Mouse (Mus musculus): ENCODE measurements at regions not wholly inside any gene's neighbourhood (a gene's known extent, or its start where the extent isn't known, plus 50 kb on each side); places are given as distances from the start of the nearest gene placed in this dataset.

- Histone ChIP-seq H3K9me3 (no peaks in the 10 kb centered on the region), H3K4me1 (replicated peaks) (no peaks in the 10 kb centered on the region), H3K4me2 (no peak overlapping the region), H3K27me3 (no peaks in the 10 kb centered on the region), H3K4me3 (no peak overlapping the region), H3K27ac (replicated peaks) (no peak overlapping the region), H3K9ac (no peak overlapping the region), H3K36me3 (no peaks in the 10 kb centered on the region)
- ATAC-seq (ENCODE audit: low FRiP score, low read depth) = no peak
- WGBS = 91% methylated on average over 1 of the region's 1 CpGs
These were observed 133.9 kb upstream of the Ahr start for GRCm38 (mm10) chr12:35668716-35669115.

GRCm38 (mm10) chr12:35667705-35668104, 132.9 kb upstream of the Ahr start:
- no peak overlapping the region for H3K27ac ChIP-seq (replicated peaks)
- WGBS = 88% methylated on average over 3 of the region's 3 CpGs
- no peaks in the 10 kb centered on the region for H3K36me3 ChIP-seq
- H3K27me3 ChIP-seq = no peaks in the 10 kb centered on the region
- H3K4me3 ChIP-seq = no peak overlapping the region
- H3K9me3 ChIP-seq = no peaks in the 10 kb centered on the region
- H3K4me2 ChIP-seq = no peak overlapping the region
- H3K4me1 ChIP-seq (replicated peaks) = no peaks in the 10 kb centered on the region
- no peak for ATAC-seq (ENCODE audit: low FRiP score, low read depth)
- no peak overlapping the region for H3K9ac ChIP-seq

GRCm38 (mm10) chr12:35667218-35667617, 132.4 kb upstream of the Ahr start:
- Histone ChIP-seq H3K9ac (no peak overlapping the region), H3K27me3 (no peaks in the 10 kb centered on the region), H3K27ac (replicated peaks) (no peak overlapping the region), H3K4me1 (replicated peaks) (no peaks in the 10 kb centered on the region), H3K36me3 (no peaks in the 10 kb centered on the region), H3K4me3 (no peak overlapping the region), H3K4me2 (no peak overlapping the region), H3K9me3 (no peaks in the 10 kb centered on the region)
- no peak for ATAC-seq (ENCODE audit: low FRiP score, low read depth)

- Histone ChIP-seq H3K4me3 (no peak overlapping the region), H3K36me3 (no peaks in the 10 kb centered on the region), H3K27ac (replicated peaks) (no peak overlapping the region), H3K9me3 (no peaks in the 10 kb centered on the region), H3K4me2 (no peak overlapping the region), H3K4me1 (replicated peaks) (no peaks in the 10 kb centered on the region), H3K9ac (no peak overlapping the region), H3K27me3 (no peaks in the 10 kb centered on the region)
- ATAC-seq (ENCODE audit: low FRiP score, low read depth) = no peak
- WGBS = 73% methylated on average over 2 of the region's 2 CpGs
These were observed 131.2 kb upstream of the Ahr start for GRCm38 (mm10) chr12:35666062-35666461.

- 90% methylated on average over 1 of the region's 1 CpGs for WGBS
- no peak for ATAC-seq (ENCODE audit: low FRiP score, low read depth)
- Histone ChIP-seq H3K36me3 (no peaks in the 10 kb centered on the region), H3K27ac (replicated peaks) (no peak overlapping the region), H3K4me3 (no peak overlapping the region), H3K4me2 (no peak overlapping the region), H3K9ac (no peak overlapping the region), H3K9me3 (no peaks in the 10 kb centered on the region), H3K27me3 (no peaks in the 10 kb centered on the region), H3K4me1 (replicated peaks) (no peaks in the 10 kb centered on the region)
These were observed 128.2 kb upstream of the Ahr start for GRCm38 (mm10) chr12:35663062-35663461.

- H3K4me3 ChIP-seq = no peak overlapping the region
- no peaks in the 10 kb centered on the region for H3K4me1 ChIP-seq (replicated peaks)
- no peaks in the 10 kb centered on the region for H3K27me3 ChIP-seq
- H3K36me3 ChIP-seq = no peaks in the 10 kb centered on the region
- H3K4me2 ChIP-seq = no peak overlapping the region
- no peak overlapping the region for H3K27ac ChIP-seq (replicated peaks)
- ATAC-seq (ENCODE audit: low FRiP score, low read depth) = no peak
- WGBS = 81% methylated on average over 3 of the region's 3 CpGs
- H3K9ac ChIP-seq = no peak overlapping the region
- no peaks in the 10 kb centered on the region for H3K9me3 ChIP-seq
These were observed 121.7 kb upstream of the Ahr start for GRCm38 (mm10) chr12:35656563-35656962.

- Histone ChIP-seq H3K4me2 (no peak overlapping the region), H3K4me1 (replicated peaks) (no peaks in the 10 kb centered on the region), H3K9ac (no peak overlapping the region), H3K36me3 (no peaks in the 10 kb centered on the region), H3K27me3 (no peaks in the 10 kb centered on the region), H3K4me3 (no peak overlapping the region), H3K9me3 (no peaks in the 10 kb centered on the region), H3K27ac (replicated peaks) (no peak overlapping the region)
- 91% methylated on average over 3 of the region's 3 CpGs for WGBS
- ATAC-seq (ENCODE audit: low FRiP score, low read depth) = no peak
These were observed 114.9 kb upstream of the Ahr start for GRCm38 (mm10) chr12:35649772-35650171.

GRCm38 (mm10) chr12:35642473-35642872, 107.6 kb upstream of the Ahr start:
- Histone ChIP-seq H3K9ac (no peak overlapping the region), H3K4me2 (no peak overlapping the region), H3K27ac (replicated peaks) (no peak overlapping the region), H3K4me1 (replicated peaks) (no peaks in the 10 kb centered on the region), H3K4me3 (no peak overlapping the region), H3K9me3 (no peaks in the 10 kb centered on the region), H3K27me3 (no peaks in the 10 kb centered on the region), H3K36me3 (no peaks in the 10 kb centered on the region)
- ATAC-seq (ENCODE audit: low FRiP score, low read depth) = no peak

- Histone ChIP-seq H3K36me3 (no peaks in the 10 kb centered on the region), H3K4me3 (no peak overlapping the region), H3K27ac (replicated peaks) (no peak overlapping the region), H3K9ac (no peak overlapping the region), H3K27me3 (no peaks in the 10 kb centered on the region), H3K4me2 (no peak overlapping the region), H3K9me3 (no peaks in the 10 kb centered on the region), H3K4me1 (replicated peaks) (no peaks in the 10 kb centered on the region)
- ATAC-seq (ENCODE audit: low FRiP score, low read depth) = no peak
- WGBS = 23% methylated on average over 1 of the region's 1 CpGs
These were observed 106.9 kb upstream of the Ahr start for GRCm38 (mm10) chr12:35641741-35642140.

GRCm38 (mm10) chr12:35640911-35641345, 106.1 kb upstream of the Ahr start:
- no peak overlapping the region for H3K27ac ChIP-seq (replicated peaks)
- ATAC-seq (ENCODE audit: low FRiP score, low read depth) = no peak
- no peaks in the 10 kb centered on the region for H3K9me3 ChIP-seq
- H3K36me3 ChIP-seq = no peaks in the 10 kb centered on the region
- WGBS = 66% methylated on average over 3 of the region's 3 CpGs
- no peaks in the 10 kb centered on the region for H3K4me1 ChIP-seq (replicated peaks)
- no peak overlapping the region for H3K9ac ChIP-seq
- no peak overlapping the region for H3K4me2 ChIP-seq
- H3K4me3 ChIP-seq = no peak overlapping the region
- H3K27me3 ChIP-seq = no peaks in the 10 kb centered on the region

- no peak for ATAC-seq (ENCODE audit: low FRiP score, low read depth)
- H3K9me3 ChIP-seq = no peaks in the 10 kb centered on the region
- H3K27me3 ChIP-seq = no peaks in the 10 kb centered on the region
- H3K4me2 ChIP-seq = no peak overlapping the region
- H3K36me3 ChIP-seq = no peaks in the 10 kb centered on the region
- WGBS = 82% methylated on average over 3 of the region's 3 CpGs
- H3K4me3 ChIP-seq = no peak overlapping the region
- no peaks in the 10 kb centered on the region for H3K4me1 ChIP-seq (replicated peaks)
- H3K9ac ChIP-seq = no peak overlapping the region
- H3K27ac ChIP-seq (replicated peaks) = no peak overlapping the region
These were observed 88.6 kb upstream of the Ahr start for GRCm38 (mm10) chr12:35623484-35623883.

- ATAC-seq (ENCODE audit: low FRiP score, low read depth) = no peak
- Histone ChIP-seq H3K4me1 (replicated peaks) (no peaks in the 10 kb centered on the region), H3K27ac (replicated peaks) (no peak overlapping the region), H3K9ac (no peak overlapping the region), H3K27me3 (no peaks in the 10 kb centered on the region), H3K36me3 (no peaks in the 10 kb centered on the region), H3K9me3 (no peaks in the 10 kb centered on the region), H3K4me3 (no peak overlapping the region), H3K4me2 (no peak overlapping the region)
- 86% methylated on average over 4 of the region's 4 CpGs for WGBS
These were observed 80.0 kb upstream of the Ahr start for GRCm38 (mm10) chr12:35614885-35615284.

- Histone ChIP-seq H3K4me3 (no peak overlapping the region), H3K27me3 (no peaks in the 10 kb centered on the region), H3K9ac (no peak overlapping the region), H3K36me3 (no peaks in the 10 kb centered on the region), H3K27ac (replicated peaks) (no peak overlapping the region), H3K4me2 (no peak overlapping the region), H3K9me3 (no peaks in the 10 kb centered on the region), H3K4me1 (replicated peaks) (no peaks in the 10 kb centered on the region)
- ATAC-seq (ENCODE audit: low FRiP score, low read depth) = no peak
- WGBS = 88% methylated on average over 1 of the region's 1 CpGs
These were observed 72.8 kb upstream of the Ahr start for GRCm38 (mm10) chr12:35607652-35608051.

Measured in hindbrain, embryonic 15.5 days (tissue).